Mouse (Mus musculus) inflammation-experienced regulatory T-cells, adult 6 months (primary cell): Measurements from ENCODE around the gene Panx2. TPM values are rescaled to one million over a fixed set of nuclear protein-coding genes. Genes with fewer than 3 reads are reported as not detected.

Source experiments
- ATAC-seq: one replicate; pipeline ENCODE4 v1.8.0; 2017
- polyA plus RNA-seq, 3 experiments: library from polyadenylated mRNA; unstranded; fragments of 100-300 nt; shearing (Covaris generic); gene quantifications; one replicate each; pipeline ENCODE4 v1.2.1; 2017

The Panx2 gene
- polyA plus RNA-seq, 3 experiments from 2014 or later = not detected

DNA sequence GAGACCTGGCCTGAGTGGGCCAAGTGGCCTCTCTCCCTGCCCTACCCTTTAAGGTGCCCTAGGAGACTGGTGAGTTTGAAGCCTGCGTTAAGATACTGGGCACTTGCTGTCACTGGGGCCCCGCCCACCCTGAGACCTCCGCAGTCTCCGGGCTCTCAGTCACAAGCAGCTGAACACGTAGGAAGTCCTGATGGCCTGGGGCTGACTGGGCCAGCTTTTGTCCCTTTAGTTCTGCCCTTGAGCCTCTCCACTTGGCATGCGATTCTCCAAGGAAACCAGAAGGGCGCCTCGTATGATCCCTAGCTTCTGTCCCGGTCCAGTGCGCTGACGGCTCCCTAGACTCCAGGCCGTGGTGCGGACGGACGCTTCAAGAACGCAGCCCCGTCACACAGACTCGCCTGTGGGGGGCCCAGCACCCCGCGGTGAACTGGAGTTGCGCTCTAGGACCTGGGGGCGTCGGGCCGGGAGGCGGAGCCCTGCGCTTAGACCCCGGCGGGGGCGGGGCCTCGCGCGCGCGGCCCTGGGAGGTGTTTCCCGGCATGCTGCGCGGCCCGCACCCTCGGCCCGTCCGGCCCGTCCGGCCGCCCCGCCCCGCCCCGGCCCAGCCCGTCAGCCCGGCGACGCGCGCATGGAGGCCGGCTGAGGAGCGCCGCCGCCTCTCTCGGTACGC, 16.1 kb downstream of the Panx2 start:
- peak; percentile 53 for ATAC-seq

GRCm38 (mm10) chr15:89076156-89076731, 16.7 kb downstream of the Panx2 start:
- peak; percentile 2 for ATAC-seq

GRCm38 (mm10) chr15:89078208-89078836, 18.8 kb downstream of the Panx2 start:
- ATAC-seq = peak; percentile 89

GRCm38 (mm10) chr15:89083906-89084305, 24.4 kb downstream of the Panx2 start:
- no peak for ATAC-seq

- ATAC-seq = no peak
Observed at GRCm38 (mm10) chr15:89084826-89085225, 25.3 kb downstream of the Panx2 start.

DNA sequence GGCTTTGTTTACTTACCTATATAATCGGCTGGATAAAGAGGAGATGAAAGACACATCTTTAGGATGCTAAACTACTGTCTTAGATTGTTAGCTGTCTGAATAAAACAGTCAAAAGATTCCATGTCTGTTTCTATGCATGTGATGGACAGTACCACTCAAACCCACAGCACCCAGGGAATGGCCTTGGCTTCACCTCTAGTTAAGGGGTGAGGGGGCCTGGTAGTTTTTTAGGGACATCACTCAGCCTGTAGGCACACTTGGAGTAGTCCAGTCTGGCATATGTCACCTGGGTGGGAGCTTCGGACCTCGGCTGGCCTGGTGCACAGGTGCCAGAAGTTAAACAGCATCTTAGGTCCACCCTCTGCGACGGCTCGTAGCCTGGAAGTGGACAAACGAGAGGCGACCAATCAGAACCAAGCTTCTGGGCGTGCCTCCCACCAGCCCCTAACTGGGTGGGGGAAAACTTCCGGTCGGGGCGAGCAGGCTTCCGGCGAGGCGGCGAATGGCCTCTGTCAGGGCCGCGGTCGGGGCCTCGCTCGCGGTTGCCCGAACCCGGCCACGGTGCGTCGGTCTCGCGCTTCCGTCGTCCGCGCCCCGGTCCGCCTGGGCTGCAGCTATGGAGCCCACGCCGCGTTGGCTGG, 29.2 kb downstream of the Panx2 start, which contains the start of gene Selenoo:
TSS of gene Selenoo (plus strand) at position 478 of the 641 bp plus-strand sequence.
- peak; percentile 90 for ATAC-seq

- peak; percentile 5 for ATAC-seq
Observed at GRCm38 (mm10) chr15:89089248-89090051, 29.9 kb downstream of the Panx2 start.

GRCm38 (mm10) chr15:89090662-89091061, 31.1 kb downstream of the Panx2 start:
- no peak for ATAC-seq

DNA sequence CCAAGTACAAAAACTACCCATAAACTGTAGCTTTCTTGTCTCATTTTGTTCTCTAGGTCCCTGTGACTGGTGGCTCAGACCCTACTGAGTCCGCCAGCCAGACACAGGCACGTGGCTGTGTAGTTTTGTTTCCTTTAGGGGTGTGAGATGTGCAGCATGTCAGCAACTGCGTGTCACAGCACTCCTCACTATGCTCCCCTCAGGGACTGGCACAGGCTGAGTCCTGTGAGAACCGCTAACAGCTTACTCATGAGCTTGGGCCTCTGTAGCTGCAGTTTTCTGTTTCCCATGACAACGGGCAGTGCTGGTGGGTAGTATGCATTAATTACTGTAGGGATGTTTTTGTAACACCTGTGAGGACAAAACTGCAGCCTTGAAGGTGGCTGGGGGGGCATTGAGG, 32.6 kb downstream of the Panx2 start:
- no peak for ATAC-seq

GRCm38 (mm10) chr15:89097450-89097849, 37.9 kb downstream of the Panx2 start:
- no peak for ATAC-seq

DNA sequence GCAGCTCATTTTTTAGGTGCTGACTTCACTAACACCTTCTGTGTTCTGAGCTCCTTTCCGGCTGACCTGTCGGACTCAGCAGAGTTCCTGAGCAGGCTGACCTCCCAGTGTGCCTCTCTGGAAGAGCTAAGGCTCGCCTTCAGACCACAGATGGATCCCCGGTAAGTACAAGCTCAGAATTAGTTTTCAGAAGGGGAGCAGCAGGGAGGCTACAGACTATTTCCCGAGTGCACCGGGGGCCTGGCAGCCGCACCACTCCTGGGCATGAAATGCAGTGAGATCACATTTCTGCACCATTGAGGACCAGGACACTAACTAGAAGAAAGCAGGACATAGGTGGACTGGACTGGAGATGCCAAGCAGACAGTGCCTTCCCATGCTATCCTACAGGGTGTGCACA, 39.1 kb downstream of the Panx2 start:
- ATAC-seq = no peak

GRCm38 (mm10) chr15:89100823-89101222, 41.3 kb downstream of the Panx2 start:
- ATAC-seq = no peak

- ATAC-seq = no peak
Observed at GRCm38 (mm10) chr15:89102646-89103045, 43.1 kb downstream of the Panx2 start.

- ATAC-seq = no peak
Observed at GRCm38 (mm10) chr15:89103921-89104320, 44.4 kb downstream of the Panx2 start.

DNA sequence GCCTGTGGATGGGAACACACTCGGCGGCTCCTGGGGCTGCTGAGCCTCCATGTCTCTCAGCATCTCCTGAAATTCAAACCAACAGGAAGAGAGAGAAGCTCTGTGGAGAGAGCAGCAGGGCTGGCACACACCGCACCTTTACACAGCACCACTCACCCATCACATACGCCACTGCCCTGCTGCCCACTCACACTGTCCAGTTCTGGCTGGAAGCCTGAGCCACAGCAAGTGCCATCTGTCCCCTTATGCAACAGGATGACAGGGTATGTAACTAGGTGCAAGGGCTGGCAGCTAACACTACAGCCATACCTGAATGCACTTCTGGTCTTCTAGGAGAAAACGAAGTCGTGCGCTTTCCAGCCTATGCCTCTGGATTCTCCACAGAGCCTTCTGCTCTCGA, 44.9 kb downstream of the Panx2 start:
- ATAC-seq = no peak

- ATAC-seq = no peak
Observed at GRCm38 (mm10) chr15:89106073-89106472, 46.5 kb downstream of the Panx2 start.

DNA sequence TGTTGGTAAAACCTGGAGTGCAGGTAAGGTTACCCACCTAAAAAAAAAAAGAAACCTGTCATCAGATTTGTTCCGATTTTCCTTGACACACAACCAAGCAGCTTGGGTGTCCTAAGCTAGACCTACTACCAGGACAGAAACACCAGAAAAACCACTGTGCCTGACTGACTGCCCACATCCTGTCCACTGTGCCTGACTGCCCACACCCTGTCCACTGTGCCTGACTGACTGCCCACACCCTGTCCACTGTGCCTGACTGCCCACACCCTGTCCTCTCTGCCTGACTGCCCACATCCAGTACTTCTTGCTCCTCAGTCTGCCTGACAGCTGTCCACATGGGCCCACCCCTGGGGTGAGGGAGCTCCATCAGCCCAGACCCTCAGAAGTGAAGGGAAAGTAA, 47.4 kb downstream of the Panx2 start:
- no peak for ATAC-seq

GRCm38 (mm10) chr15:89110147-89110546, 50.6 kb downstream of the Panx2 start:
- no peak for ATAC-seq

GRCm38 (mm10) chr15:89118007-89118406, 58.5 kb downstream of the Panx2 start:
- peak; percentile 20 for ATAC-seq

DNA sequence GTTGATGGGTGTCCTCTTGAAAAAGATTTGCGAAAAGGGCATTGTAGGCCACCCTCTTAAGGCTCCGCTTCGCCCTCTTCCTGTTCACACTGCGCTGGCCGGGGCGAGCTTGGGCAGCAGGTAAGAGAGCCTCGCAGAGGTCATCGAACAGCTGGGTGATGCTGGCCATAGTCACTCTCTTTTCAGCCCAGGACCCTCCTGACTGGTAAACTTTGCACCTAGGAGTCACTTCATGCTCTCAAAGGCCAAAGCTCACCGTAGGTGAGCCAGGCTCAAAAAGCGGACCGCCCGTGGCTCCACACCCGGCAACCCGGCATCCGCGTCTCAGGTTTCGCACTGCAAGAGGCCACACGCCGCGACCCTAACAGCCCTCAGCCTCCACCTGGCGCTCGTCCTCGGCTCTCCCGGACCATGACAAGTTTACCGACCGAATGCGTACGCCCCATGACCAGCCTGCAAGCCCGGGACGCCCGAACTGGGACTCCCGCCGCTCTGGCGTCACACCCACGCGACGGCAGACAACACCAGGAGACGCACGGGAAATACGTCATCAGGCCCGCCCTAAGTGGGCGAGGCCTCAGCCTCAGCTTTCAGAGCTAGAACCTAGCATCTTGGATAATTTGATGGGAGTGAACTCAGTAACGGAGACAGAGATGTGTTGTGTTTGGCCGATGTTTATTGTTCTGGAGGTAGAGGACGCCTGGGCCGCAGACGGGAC, 63.3 kb downstream of the Panx2 start, which contains the start of gene Tubgcp6:
TSS of gene Tubgcp6 (minus strand) at position 464 of the 718 bp plus-strand sequence.
- ATAC-seq = peak; percentile 84
